Mouse (Mus musculus): ENCODE data around the gene Tbc1d30.

Gene Tbc1d30

DNA sequence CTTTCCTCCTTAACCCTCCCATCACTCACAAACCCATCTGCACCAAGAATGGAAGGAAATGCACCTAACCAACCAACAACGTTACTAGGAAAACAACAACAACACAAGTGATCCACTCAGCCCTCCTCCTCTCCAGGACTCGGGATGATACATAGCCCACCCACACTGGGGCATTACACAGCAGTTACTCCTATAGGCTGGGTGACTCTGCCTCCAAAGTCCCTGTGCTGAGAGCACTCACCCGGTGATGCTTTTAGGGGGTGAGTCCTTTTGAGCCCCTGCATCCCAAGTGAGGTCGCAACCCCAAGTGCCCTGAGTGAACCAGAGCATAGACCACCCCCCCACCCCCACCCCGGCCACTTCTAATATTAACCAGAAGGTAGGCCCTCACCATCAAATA lies 123.7 kb downstream of the Tbc1d30 start:
- no peak for DNase-seq (ENCODE audit: low read depth, low spot score)

DNA sequence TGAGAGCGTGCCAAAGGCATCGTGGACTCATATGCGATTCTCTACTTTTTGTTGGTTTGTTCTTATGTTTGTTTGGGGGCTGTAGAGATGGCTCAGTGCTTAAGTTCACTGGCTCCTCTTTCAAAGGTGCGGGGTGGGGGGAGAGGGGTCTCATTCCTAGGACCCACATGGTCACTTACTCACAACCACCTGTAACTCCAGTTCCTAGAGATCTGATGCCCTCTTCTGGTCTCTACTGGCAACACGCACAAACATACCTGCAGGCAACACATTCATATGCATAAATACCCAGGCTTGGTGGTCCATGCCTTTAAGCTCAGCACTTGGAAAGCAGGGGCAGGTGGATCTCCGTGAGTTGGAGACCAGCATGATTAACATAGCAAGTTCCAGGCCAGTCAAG lies 125.4 kb downstream of the Tbc1d30 start:
- no peak for DNase-seq (ENCODE audit: low read depth, low spot score)

DNA sequence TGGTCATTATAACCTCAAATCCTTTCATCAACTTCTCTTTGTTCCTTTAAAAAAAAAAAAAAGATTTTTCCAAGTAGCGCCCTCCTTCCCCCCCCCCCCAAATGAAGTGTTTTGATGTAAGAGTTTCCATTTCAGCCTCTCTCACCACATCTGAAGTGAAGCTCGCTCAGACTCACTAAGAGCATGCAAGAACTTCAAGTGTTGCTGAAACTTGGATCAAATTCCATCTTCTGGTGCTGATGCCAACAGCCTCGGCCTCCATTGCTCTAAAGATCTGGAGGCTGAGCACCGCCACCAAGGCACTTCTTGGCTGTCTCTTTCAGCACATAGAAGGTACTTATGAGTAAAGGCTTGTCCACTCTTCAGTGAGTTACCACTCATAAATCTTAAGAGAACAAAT lies 128.2 kb downstream of the Tbc1d30 start:
- DNase-seq (ENCODE audit: low read depth, low spot score) = no peak

DNA sequence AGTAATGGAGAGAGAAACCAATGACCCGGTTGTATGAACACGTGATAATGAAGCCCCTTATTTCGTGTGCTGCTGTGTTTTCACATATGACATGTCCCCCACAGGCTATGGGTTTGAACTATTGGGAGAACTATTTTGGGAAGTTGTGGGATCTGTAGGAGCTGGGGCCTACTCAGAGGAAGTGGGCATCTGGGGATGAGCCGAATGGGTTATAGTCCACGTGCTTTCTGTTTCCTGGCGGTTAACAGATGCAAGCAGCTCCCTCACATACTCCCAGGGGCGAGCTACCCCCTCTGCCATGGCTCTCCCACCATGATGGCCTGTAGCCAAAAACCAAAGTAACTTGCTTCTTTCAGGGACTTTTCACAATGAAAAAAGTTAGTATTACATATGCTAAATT lies 132.5 kb downstream of the Tbc1d30 start:
- DNase-seq (ENCODE audit: low read depth, low spot score) = no peak

DNA sequence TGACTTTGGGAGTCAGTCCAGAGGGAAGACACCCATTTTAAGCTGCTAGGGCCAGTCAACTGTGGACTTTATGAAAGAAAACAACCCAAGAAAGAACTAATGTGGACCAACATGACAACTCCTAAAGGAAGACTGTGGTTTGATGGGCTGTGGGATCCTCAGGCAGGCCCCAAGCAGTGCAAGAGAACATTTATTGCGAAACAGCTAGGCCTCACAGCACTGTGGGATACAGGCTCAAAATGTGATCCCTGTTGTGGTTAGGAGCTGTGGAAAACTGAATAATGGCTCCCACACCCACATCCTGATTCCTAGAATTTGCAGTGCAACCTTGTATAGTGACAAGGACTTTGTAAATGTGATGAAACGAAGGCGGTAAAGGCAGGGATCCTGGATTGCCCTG lies 134.3 kb downstream of the Tbc1d30 start:
- no peak for DNase-seq (ENCODE audit: low read depth, low spot score)

Data from embryo, embryonic 11.5 days (tissue).